Mouse (Mus musculus): Measurements from ENCODE around the gene Apbb2. TPM values are rescaled to one million over a fixed set of nuclear protein-coding genes. Genes with fewer than 3 reads are reported as not detected.

Gene Apbb2
- total and polyA plus RNA-seq, 3 experiments, result 0.34 to 0.40 (median 0.34) TPM

DNA sequence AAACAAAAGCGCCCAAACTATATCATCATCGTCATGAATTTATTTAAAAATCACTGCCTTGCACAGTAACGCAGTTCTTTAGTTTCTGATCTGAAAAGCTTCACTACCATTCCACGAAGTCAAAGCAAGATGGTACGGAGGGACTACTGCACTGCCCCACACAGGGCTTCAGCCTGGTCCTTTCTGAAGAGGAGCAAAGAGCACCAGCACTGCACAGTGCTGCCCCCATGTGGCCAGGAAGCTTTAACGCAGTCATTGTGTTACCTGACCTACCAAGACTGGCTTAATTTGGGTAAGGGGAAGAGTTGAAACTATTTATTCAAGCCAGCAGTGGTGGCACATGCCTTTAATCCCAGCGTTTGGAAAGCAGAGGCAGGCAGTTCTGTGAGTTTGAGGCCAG is 249.6 kb downstream of the Apbb2 start:
- peak; percentile 76 for DNase-seq (ENCODE audit: extremely low read depth)

DNA sequence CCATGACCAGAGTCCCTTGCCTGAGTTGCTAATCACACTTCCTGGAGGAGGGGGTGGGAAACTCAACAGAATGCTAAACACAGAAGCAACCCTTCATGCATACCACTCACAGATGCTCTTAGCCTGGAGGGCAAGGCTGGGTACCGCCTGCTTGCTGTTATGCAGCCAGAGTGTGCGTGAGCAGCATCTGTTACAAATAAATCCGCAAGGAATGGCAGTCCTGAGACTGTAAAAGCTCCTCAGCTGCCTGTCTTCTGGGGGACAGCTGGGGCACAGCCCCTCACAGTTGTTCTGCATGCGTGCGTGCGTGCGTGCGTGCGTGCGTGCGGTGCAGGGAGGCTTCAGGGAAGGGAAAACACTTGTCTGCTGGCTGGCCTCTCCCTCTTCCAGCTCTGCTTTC is 250.9 kb downstream of the Apbb2 start:
- DNase-seq (ENCODE audit: extremely low read depth), result no peak
- TF ChIP-seq PAX5 (IDR thresholded peaks at IDR 0.05; ENCODE audit: low read length) (no peak), JUND (conservative IDR thresholded peaks at IDR 0.05; ENCODE audit: low read depth, low read length) (no peak), E2F4 (IDR thresholded peaks at IDR 0.05; ENCODE audit: insufficient replicate concordance, low read depth, low read length) (no peak), GABPA (IDR thresholded peaks at IDR 0.05; ENCODE audit: insufficient replicate concordance, low read depth, low read length) (no peak), RCOR1 (conservative IDR thresholded peaks at IDR 0.05; ENCODE audit: low read depth, low read length) (no peak), MEF2A (IDR thresholded peaks at IDR 0.05; ENCODE audit: borderline replicate concordance, low read depth, low read length) (no peak), HCFC1 (IDR thresholded peaks at IDR 0.05; ENCODE audit: low read depth, low read length) (no peak), MAZ (IDR thresholded peaks at IDR 0.05; ENCODE audit: low read depth, low read length) (no peak), USF2 (conservative IDR thresholded peaks at IDR 0.05; ENCODE audit: low read depth, low read length) (no peak), RAD21 (IDR thresholded peaks at IDR 0.05; ENCODE audit: low read depth, low read length) (no peak), BHLHE40 (IDR thresholded peaks at IDR 0.05; ENCODE audit: low read depth, low read length) (no peak), MXI1 (IDR thresholded peaks at IDR 0.05; ENCODE audit: low read depth, low read length) (no peak), ETS1 (conservative IDR thresholded peaks at IDR 0.05; ENCODE audit: low read depth, low read length) (no peak), EP300 (IDR thresholded peaks at IDR 0.05; ENCODE audit: low read length) (no peak), NELFE (IDR thresholded peaks at IDR 0.05; ENCODE audit: low read depth, low read length) (no peak), MAX (IDR thresholded peaks at IDR 0.05; ENCODE audit: low read length) (no peak)
- H3K27me3 ChIP-seq (replicated peaks), result no peaks in the 10 kb centered on the region
- no peaks in the 10 kb centered on the region for H3K79me2 ChIP-seq (replicated peaks; ENCODE audit: control insufficient read depth, extremely low read depth, insufficient read depth, poor library complexity, severe bottlenecking)
- no peaks in the 10 kb centered on the region for H3K36me3 ChIP-seq (replicated peaks in 1 of 2; ENCODE audit: control insufficient read depth in 1 of 2, insufficient read depth in 1 of 2, low read length in 1 of 2)
- no peak overlapping the region for H3K27ac ChIP-seq (ENCODE audit: insufficient read depth, low read depth)
- dilution Hi-C loops (cut with MboI; ENCODE audit: extremely low pct_ligation_motif_present, extremely low pct_unique_long_range_greater_than_20kb, low sequenced_read_pairs), result no loop called here
- in situ Hi-C loops (cut with MboI; ENCODE audit: low pct_ligation_motif_present, low pct_unique_long_range_greater_than_20kb, low sequenced_read_pairs), result no loop called here
- H3K4me1 ChIP-seq (ENCODE audit: control insufficient read depth in 1 of 2, insufficient read depth in 2 of 2), result peaks cover 15 to 43% of the 10 kb centered on the region in 2 experiments
- H3K4me2 ChIP-seq (ENCODE audit: insufficient read depth, low read depth, poor library complexity, severe bottlenecking), result no peak overlapping the region
- no peaks in the 10 kb centered on the region for H3K9me3 ChIP-seq (replicated peaks; ENCODE audit: low read length)
- H3K4me3 ChIP-seq (replicated peaks in 1 of 3; ENCODE audit: low read depth in 2 of 3, low read length in 2 of 3, poor library complexity in 1 of 3), result no peak overlapping the region
- H3K9ac ChIP-seq (ENCODE audit: insufficient read depth, low read depth), result no peak overlapping the region

More for the DNA sequence above, 249.6 kb downstream of the Apbb2 start:
- dilution Hi-C loops (cut with MboI; ENCODE audit: extremely low pct_ligation_motif_present, extremely low pct_unique_long_range_greater_than_20kb, low sequenced_read_pairs) (no loop called here), in situ Hi-C loops (cut with MboI; ENCODE audit: low pct_ligation_motif_present, low pct_unique_long_range_greater_than_20kb, low sequenced_read_pairs) (no loop called here)
- Histone ChIP-seq H3K4me1 (ENCODE audit: control insufficient read depth in 1 of 2, insufficient read depth in 2 of 2) (peaks cover 10 to 41% of the 10 kb centered on the region in 2 experiments), H3K4me3 (replicated peaks in 1 of 3; ENCODE audit: low read depth in 2 of 3, low read length in 2 of 3, poor library complexity in 1 of 3) (no peak overlapping the region), H3K4me2 (ENCODE audit: insufficient read depth, low read depth, poor library complexity, severe bottlenecking) (no peak overlapping the region), H3K27ac (ENCODE audit: insufficient read depth, low read depth) (no peak overlapping the region), H3K27me3 (replicated peaks) (no peaks in the 10 kb centered on the region), H3K9ac (ENCODE audit: insufficient read depth, low read depth) (no peak overlapping the region), H3K79me2 (replicated peaks; ENCODE audit: control insufficient read depth, extremely low read depth, insufficient read depth, poor library complexity, severe bottlenecking) (no peaks in the 10 kb centered on the region), H3K9me3 (replicated peaks; ENCODE audit: low read length) (no peaks in the 10 kb centered on the region), H3K36me3 (replicated peaks in 1 of 2; ENCODE audit: control insufficient read depth in 1 of 2, insufficient read depth in 1 of 2, low read length in 1 of 2) (no peaks in the 10 kb centered on the region)
- TF ChIP-seq JUN (IDR thresholded peaks at IDR 0.05; ENCODE audit: insufficient read depth, low read depth, low read length) (no peak), RAD21 (IDR thresholded peaks at IDR 0.05; ENCODE audit: low read depth, low read length) (peak; percentile 83), ZKSCAN1 (IDR thresholded peaks at IDR 0.05; ENCODE audit: borderline replicate concordance, low read depth, low read length) (no peak), POLR2A (IDR thresholded peaks at IDR 0.05; ENCODE audit: low read depth, low read length) (no peak), SIN3A (IDR thresholded peaks at IDR 0.05; ENCODE audit: low read length) (no peak), MXI1 (IDR thresholded peaks at IDR 0.05; ENCODE audit: low read depth, low read length) (no peak), BHLHE40 (IDR thresholded peaks at IDR 0.05; ENCODE audit: low read depth, low read length) (no peak), JUND (conservative IDR thresholded peaks at IDR 0.05; ENCODE audit: low read depth, low read length) (no peak), EP300 (IDR thresholded peaks at IDR 0.05; ENCODE audit: low read length) (no peak), ZC3H11A (IDR thresholded peaks at IDR 0.05; ENCODE audit: low read depth, low read length) (peak; percentile 21; the same call in 1 of the 2 replicates), PAX5 (IDR thresholded peaks at IDR 0.05; ENCODE audit: low read length) (no peak), ZNF384 (IDR thresholded peaks at IDR 0.05; ENCODE audit: low read depth, low read length) (no peak), NELFE (IDR thresholded peaks at IDR 0.05; ENCODE audit: low read depth, low read length) (peak; percentile 39; the same call in 1 of the 2 replicates), MAFK (IDR thresholded peaks at IDR 0.05; ENCODE audit: insufficient replicate concordance, low read length) (no peak), MAZ (IDR thresholded peaks at IDR 0.05; ENCODE audit: low read depth, low read length) (no peak), ELF1 (IDR thresholded peaks at IDR 0.05; ENCODE audit: low read depth, low read length) (0 out of 2 replicates have a peak, but pooled peaks have one; percentile 11), POLR2AphosphoS2 (IDR thresholded peaks at IDR 0.05; ENCODE audit: low read depth, low read length) (no peak), USF2 (conservative IDR thresholded peaks at IDR 0.05; ENCODE audit: low read depth, low read length) (no peak), TCF12 (IDR thresholded peaks at IDR 0.05; ENCODE audit: low read depth, low read length) (no peak), IRF4 (IDR thresholded peaks at IDR 0.05; ENCODE audit: low read depth, low read length) (peak; percentile 25; the same call in 1 of the 2 replicates), CHD1 (IDR thresholded peaks at IDR 0.05; ENCODE audit: low read depth, low read length) (no peak), HCFC1 (IDR thresholded peaks at IDR 0.05; ENCODE audit: low read depth, low read length) (no peak), UBTF (IDR thresholded peaks at IDR 0.05; ENCODE audit: low read depth, low read length) (no peak), CTCF (conservative IDR thresholded peaks at IDR 0.05 in 1 of 2, IDR thresholded peaks at IDR 0.05 in 1 of 2; ENCODE audit: low read depth in 2 of 2, low read length in 2 of 2) (peak; percentile 93 to 94), USF1 (IDR thresholded peaks at IDR 0.05; ENCODE audit: low read depth, low read length) (no peak), NRF1 (IDR thresholded peaks at IDR 0.05; ENCODE audit: low read depth, low read length) (no peak), MYC (IDR thresholded peaks at IDR 0.05; ENCODE audit: low read depth, low read length) (no peak), SMC3 (IDR thresholded peaks at IDR 0.05; ENCODE audit: low read depth, low read length) (peak; percentile 88), KAT2A (IDR thresholded peaks at IDR 0.05; ENCODE audit: insufficient replicate concordance, low read length) (no peak), MAX (IDR thresholded peaks at IDR 0.05; ENCODE audit: low read length) (0 out of 2 replicates have a peak, but pooled peaks have one; percentile 35), TBP (conservative IDR thresholded peaks at IDR 0.05; ENCODE audit: low read depth, low read length) (no peak), GABPA (IDR thresholded peaks at IDR 0.05; ENCODE audit: insufficient replicate concordance, low read depth, low read length) (no peak)

Measured in CH12.LX (cell line).